Mouse (Mus musculus): ENCODE results near the gene Gipr.

- no peak for TF ChIP-seq CTCF (IDR thresholded peaks at IDR 0.05)
- no peak for TF ChIP-seq EP300 (IDR thresholded peaks at IDR 0.05)
These were observed 29.1 kb downstream of the Gipr start for GRCm38 (mm10) chr7:19136673-19137334.

All from lung, postnatal 0 days (tissue).